Mouse (Mus musculus) C2C12 (cell line): ENCODE data around the gene Fam126a.

Experiments used
- CEBPB ChIP-seq: IDR thresholded peaks from one replicate; pipeline ENCODE4 v1.6.1; 2011; ENCODE audit warnings: low read depth, mild to moderate bottlenecking, control low read depth, moderate library complexity
- CTCF ChIP-seq: IDR thresholded peaks from one replicate; pipeline ENCODE4 v1.5.1; 2011; ENCODE audit not compliant: control insufficient read depth, insufficient read depth, insufficient read length
- USF1 ChIP-seq: IDR thresholded peaks from one replicate; pipeline ENCODE4 v1.6.1; 2011; ENCODE audit warnings: low read depth, mild to moderate bottlenecking, control low read depth, moderate library complexity

GRCm38 (mm10) chr5:24047821-24048220 is 17.3 kb upstream of the Fam126a start:
- TF ChIP-seq CTCF (no peak), CEBPB (no peak), USF1 (no peak)
